Mouse (Mus musculus) heart, embryonic 13.5 days (tissue): ENCODE measurements around the gene Tet1. TPM values are rescaled to one million over a fixed set of nuclear protein-coding genes. Genes with fewer than 3 reads are reported as not detected.
A peak's percentile ranks its signal among the peaks of the same experiment; 100 is the strongest.

Experiments
- ATAC-seq: fragments of 200-750 bp; cut with Nextera tagmentation; 2 replicates; pipeline ENCODE4 v1.8.0; 2017; ENCODE audit warnings: moderate TSS enrichment; ENCODE audit not compliant: insufficient number of reproducible peaks, low FRiP score, low TSS enrichment; ENCODE audit errors: extremely low read depth
- H3K27ac ChIP-seq: fragments of 300-500 bp; sonication (generic); replicated peaks from 2 replicates; pipeline ENCODE4 v1.5.1; 2015; ENCODE audit warnings: moderate library complexity, mild to moderate bottlenecking, inconsistent platforms
- H3K27me3 ChIP-seq: fragments of 300-500 bp; sonication (generic); replicated peaks from 2 replicates; pipeline ENCODE4 v1.6.1; 2015; ENCODE audit warnings: mild to moderate bottlenecking, inconsistent platforms
- H3K36me3 ChIP-seq: fragments of 300-500 bp; sonication (generic); 2 replicates; pipeline ENCODE4 v1.6.1; 2015; ENCODE audit warnings: mild to moderate bottlenecking, inconsistent platforms
- H3K4me1 ChIP-seq: fragments of 300-500 bp; sonication (generic); 2 replicates; pipeline ENCODE4 v1.6.1; 2015; ENCODE audit warnings: inconsistent platforms
- H3K4me2 ChIP-seq: fragments of 300-500 bp; sonication (generic); 2 replicates; pipeline ENCODE4 v1.6.1; 2015; ENCODE audit warnings: inconsistent platforms, mild to moderate bottlenecking, moderate library complexity
- H3K4me3 ChIP-seq: fragments of 300-500 bp; sonication (generic); 2 replicates; pipeline ENCODE4 v1.5.1; 2015; ENCODE audit warnings: moderate library complexity, mild to moderate bottlenecking, inconsistent platforms
- H3K9ac ChIP-seq: fragments of 300-500 bp; sonication (generic); 2 replicates; pipeline ENCODE4 v1.6.1; 2015; ENCODE audit warnings: inconsistent platforms, mild to moderate bottlenecking, moderate library complexity
- H3K9me3 ChIP-seq: fragments of 300-500 bp; sonication (generic); 2 replicates; pipeline ENCODE4 v1.6.1; 2016; ENCODE audit warnings: inconsistent platforms
- WGBS: fragments of 180-500 bp; shearing (Covaris S2); methylation state at CpG from one replicate; pipeline ENCODE4 v1.1.7; 2015; ENCODE audit warnings: mixed read lengths; 5-methylcytosine and 5-hydroxymethylcytosine counted together
- polyA plus RNA-seq: library from polyadenylated mRNA; unstranded; fragments of >200 nt; fragmentation: Nextera tagmentation; extraction: Ambion mirVana; gene quantifications from 2 replicates; pipeline ENCODE4 v1.2.1, GENCODE M21; 2015

Tet1 gene
- polyA plus RNA-seq, 1 experiment from 2014 or later: 24.0 TPM

- H3K36me3 ChIP-seq: no peaks in the 10 kb centered on the region
- peak overlapping the region; percentile 88 for H3K9ac ChIP-seq
- peaks cover 12% of the 10 kb centered on the region for H3K4me1 ChIP-seq
- under 1% methylated on average over 56 of the region's 56 CpGs for WGBS
- H3K27me3 ChIP-seq: no peaks in the 10 kb centered on the region
- H3K27ac ChIP-seq: peak overlapping the region; percentile 71
- H3K4me3 ChIP-seq: peak overlapping the region; percentile 80
- peak; percentile 78; the same call in 1 of the 2 replicates for ATAC-seq
- H3K4me2 ChIP-seq: peak overlapping the region; percentile 98
- no peaks in the 10 kb centered on the region for H3K9me3 ChIP-seq
These were observed 21.8 kb downstream of the Tet1 start for GRCm38 (mm10) chr10:62886799-62887591.

GRCm38 (mm10) chr10:62885969-62886798 lies 22.6 kb downstream of the Tet1 start:
- peak overlapping the region; percentile 88 for H3K9ac ChIP-seq
- peak overlapping the region; percentile 71 for H3K27ac ChIP-seq
- peaks cover 12% of the 10 kb centered on the region for H3K4me1 ChIP-seq
- H3K27me3 ChIP-seq: no peaks in the 10 kb centered on the region
- H3K36me3 ChIP-seq: no peaks in the 10 kb centered on the region
- ATAC-seq: no peak
- H3K4me3 ChIP-seq: peak overlapping the region; percentile 80
- no peaks in the 10 kb centered on the region for H3K9me3 ChIP-seq
- under 1% methylated on average over 38 of the region's 38 CpGs for WGBS
- peak overlapping the region; percentile 98 for H3K4me2 ChIP-seq

- no peak for ATAC-seq
- no peaks in the 10 kb centered on the region for H3K36me3 ChIP-seq
- WGBS: 20% methylated on average over 10 of the region's 10 CpGs
- peak overlapping the region; percentile 80 for H3K4me3 ChIP-seq
- H3K9ac ChIP-seq: peak overlapping the region; percentile 88
- peaks cover 12% of the 10 kb centered on the region for H3K4me1 ChIP-seq
- peak overlapping the region; percentile 98 for H3K4me2 ChIP-seq
- no peaks in the 10 kb centered on the region for H3K9me3 ChIP-seq
- no peak overlapping the region for H3K27ac ChIP-seq
- no peaks in the 10 kb centered on the region for H3K27me3 ChIP-seq
These were observed 23.3 kb downstream of the Tet1 start for GRCm38 (mm10) chr10:62885460-62885859.

- 48% methylated on average over 1 of the region's 1 CpGs for WGBS
- Histone ChIP-seq H3K4me1 (peaks cover 12% of the 10 kb centered on the region), H3K9ac (no peak overlapping the region), H3K36me3 (peaks cover 4% of the 10 kb centered on the region), H3K4me2 (peak overlapping the region; percentile 50; the same call in 1 of the 2 replicates), H3K4me3 (0 out of 2 replicates have a peak overlapping the region, but pooled peaks have one; percentile 13), H3K27ac (no peak overlapping the region), H3K27me3 (no peaks in the 10 kb centered on the region), H3K9me3 (no peaks in the 10 kb centered on the region)
- ATAC-seq: no peak
These were observed 24.3 kb downstream of the Tet1 start for GRCm38 (mm10) chr10:62884517-62884916.

- peaks cover 9% of the 10 kb centered on the region for H3K36me3 ChIP-seq
- ATAC-seq: no peak
- 16% methylated on average over 9 of the region's 9 CpGs for WGBS
- H3K4me2 ChIP-seq: peak overlapping the region; percentile 50
- H3K9me3 ChIP-seq: no peaks in the 10 kb centered on the region
- no peak overlapping the region for H3K27ac ChIP-seq
- H3K27me3 ChIP-seq: no peaks in the 10 kb centered on the region
- H3K4me1 ChIP-seq: peaks cover 12% of the 10 kb centered on the region
- H3K9ac ChIP-seq: no peak overlapping the region
- H3K4me3 ChIP-seq: 0 out of 2 replicates have a peak overlapping the region, but pooled peaks have one; percentile 13
These were observed 24.8 kb downstream of the Tet1 start for GRCm38 (mm10) chr10:62883933-62884372.

- Histone ChIP-seq H3K9ac (no peak overlapping the region), H3K4me1 (peaks cover 12% of the 10 kb centered on the region), H3K36me3 (peaks cover 25% of the 10 kb centered on the region), H3K27me3 (no peaks in the 10 kb centered on the region), H3K4me3 (no peak overlapping the region), H3K27ac (no peak overlapping the region), H3K4me2 (no peak overlapping the region), H3K9me3 (no peaks in the 10 kb centered on the region)
- 44% methylated on average over 5 of the region's 5 CpGs for WGBS
- no peak for ATAC-seq
These were observed 27.6 kb downstream of the Tet1 start for GRCm38 (mm10) chr10:62881211-62881610.

GRCm38 (mm10) chr10:62878056-62878455 lies 30.7 kb downstream of the Tet1 start:
- no peaks in the 10 kb centered on the region for H3K9me3 ChIP-seq
- no peak overlapping the region for H3K4me3 ChIP-seq
- WGBS: 82% methylated on average over 13 of the region's 13 CpGs
- H3K4me1 ChIP-seq: no peaks in the 10 kb centered on the region
- H3K4me2 ChIP-seq: no peak overlapping the region
- ATAC-seq: no peak
- H3K27ac ChIP-seq: no peak overlapping the region
- H3K36me3 ChIP-seq: peaks cover 25% of the 10 kb centered on the region
- H3K27me3 ChIP-seq: no peaks in the 10 kb centered on the region
- H3K9ac ChIP-seq: no peak overlapping the region

GRCm38 (mm10) chr10:62875565-62875964 lies 33.2 kb downstream of the Tet1 start:
- Histone ChIP-seq H3K9me3 (no peaks in the 10 kb centered on the region), H3K36me3 (peaks cover 25% of the 10 kb centered on the region), H3K27ac (no peak overlapping the region), H3K9ac (no peak overlapping the region), H3K4me2 (no peak overlapping the region), H3K4me1 (peaks cover 4% of the 10 kb centered on the region; the same call in 1 of the 2 replicates), H3K27me3 (no peaks in the 10 kb centered on the region), H3K4me3 (no peak overlapping the region)
- WGBS: 84% methylated on average over 4 of the region's 4 CpGs
- ATAC-seq: no peak

- no peak for ATAC-seq
- 69% methylated on average over 4 of the region's 4 CpGs for WGBS
- no peak overlapping the region for H3K4me3 ChIP-seq
These were observed 34.0 kb downstream of the Tet1 start for GRCm38 (mm10) chr10:62874828-62875227.

GRCm38 (mm10) chr10:62866035-62866791 lies 42.6 kb downstream of the Tet1 start:
- Histone ChIP-seq H3K27me3 (no peaks in the 10 kb centered on the region), H3K9ac (peak overlapping the region; percentile 89), H3K27ac (peak overlapping the region; percentile 87)

More at GRCm38 (mm10) chr10:62874828-62875227, 34.0 kb downstream of the Tet1 start:
- no peak overlapping the region for H3K9ac ChIP-seq
- no peaks in the 10 kb centered on the region for H3K9me3 ChIP-seq
- peaks cover 4% of the 10 kb centered on the region; the same call in 1 of the 2 replicates for H3K4me1 ChIP-seq
- H3K4me2 ChIP-seq: no peak overlapping the region
- H3K27me3 ChIP-seq: no peaks in the 10 kb centered on the region
- H3K27ac ChIP-seq: no peak overlapping the region
- H3K36me3 ChIP-seq: peaks cover 24% of the 10 kb centered on the region

More at GRCm38 (mm10) chr10:62866035-62866791, 42.6 kb downstream of the Tet1 start:
- Histone ChIP-seq H3K36me3 (peaks cover 14% of the 10 kb centered on the region), H3K9me3 (peaks cover 6% of the 10 kb centered on the region; the same call in 1 of the 2 replicates), H3K4me2 (peak overlapping the region; percentile 84), H3K4me3 (peak overlapping the region; percentile 61), H3K4me1 (peaks cover 37% of the 10 kb centered on the region)
- ATAC-seq: 0 out of 2 replicates have a peak, but pooled peaks have one; percentile 30
- 17% methylated on average over 11 of the region's 11 CpGs for WGBS
